Mouse (Mus musculus): ENCODE data around the gene Actr8. TPM values are rescaled to one million over a fixed set of nuclear protein-coding genes. Genes with fewer than 3 reads are reported as not detected.
A peak's percentile ranks its signal among the peaks of the same experiment; 100 is the strongest.

Actr8 gene
- 10 to 100 TPM; 55.7 to 57.0 TPM for total RNA-seq (2021)
- 10.6 and 10.9 TPM in 2 replicates for polyA plus RNA-seq (2012; rRNA removed)
- long read RNA-seq, transcript Actr8-201 (13 exons, 2,119 nt), result major isoform, 47 of 59 reads
- long read RNA-seq, partial matches to known transcripts, result 3 of 59 reads
- long read RNA-seq, other reads (novel, unspliced or antisense), result 9 of 59 reads

DNA sequence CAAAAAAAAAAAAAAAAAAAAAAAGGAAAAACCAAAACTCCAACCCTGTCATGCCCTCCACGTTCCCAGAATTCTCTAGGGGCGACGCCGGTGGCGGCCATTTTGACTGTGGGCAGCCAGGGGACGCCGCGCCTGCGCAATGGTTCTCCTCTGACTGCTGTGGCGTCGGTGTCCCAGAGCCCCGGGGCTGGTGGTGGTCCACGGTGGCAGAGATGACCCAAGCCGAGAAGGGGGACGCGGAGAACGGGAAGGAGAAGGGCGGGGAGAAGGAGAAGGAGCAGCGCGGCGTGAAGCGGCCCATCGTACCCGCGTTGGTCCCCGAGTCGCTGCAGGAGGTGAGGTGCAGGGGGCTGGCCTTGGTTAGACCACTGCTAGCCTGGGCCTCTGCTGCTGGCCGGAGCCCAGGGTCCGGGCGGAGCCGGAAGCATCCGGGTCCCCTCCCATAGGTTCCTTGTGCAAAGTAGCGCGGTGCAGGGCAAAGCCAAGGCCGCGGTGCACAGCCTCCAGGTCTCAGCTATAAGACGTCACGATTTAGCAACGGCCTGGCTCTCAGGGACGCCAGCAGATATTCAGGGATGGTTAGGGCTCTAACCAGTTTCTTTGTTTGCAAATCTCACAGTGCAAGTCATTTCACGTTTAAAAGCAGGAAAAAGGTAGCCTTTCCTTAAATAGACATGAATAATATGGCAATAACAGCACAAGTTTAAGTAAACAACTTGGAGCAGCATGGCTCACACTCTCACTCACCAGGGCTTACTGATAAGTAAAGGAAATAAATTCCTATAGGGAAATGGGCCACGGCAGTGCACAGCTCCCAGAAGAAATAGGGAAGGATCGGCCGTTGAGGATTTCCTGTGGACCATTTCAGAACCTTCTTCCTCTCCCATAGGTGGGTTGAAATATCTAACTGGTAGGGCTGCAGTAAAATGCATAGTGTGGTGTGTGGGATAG lies at the start of gene Actr8:
TSS of gene Actr8 (plus strand) at position 84 of the 951 bp plus-strand sequence.
- peak; percentile 96 for DNase-seq

- peak; percentile 80 for DNase-seq
Measured at GRCm38 (mm10) chr14:29928966-29929365, 49.2 kb upstream of the Actr8 start.

DNA sequence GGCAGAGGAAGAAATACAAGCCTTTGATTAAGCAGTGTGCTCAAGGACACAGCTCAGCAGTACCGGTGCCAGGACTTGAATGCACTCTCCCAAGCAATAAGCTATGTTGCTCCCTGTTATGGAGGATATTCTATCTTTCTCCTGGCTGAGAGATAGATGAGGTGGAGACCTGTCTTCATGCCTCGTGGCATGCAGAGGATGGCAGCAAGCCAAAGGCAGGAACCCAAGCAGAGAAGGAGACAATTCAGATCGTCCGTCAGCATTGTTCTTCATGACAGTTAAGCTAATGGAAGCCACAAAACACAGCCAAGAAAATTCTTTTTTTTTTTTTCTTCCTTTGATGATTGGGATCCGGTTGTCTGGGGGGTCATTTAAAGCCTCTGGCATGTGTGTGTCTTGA lies 42.6 kb upstream of the Actr8 start:
- DNase-seq, result peak; percentile 18

DNA sequence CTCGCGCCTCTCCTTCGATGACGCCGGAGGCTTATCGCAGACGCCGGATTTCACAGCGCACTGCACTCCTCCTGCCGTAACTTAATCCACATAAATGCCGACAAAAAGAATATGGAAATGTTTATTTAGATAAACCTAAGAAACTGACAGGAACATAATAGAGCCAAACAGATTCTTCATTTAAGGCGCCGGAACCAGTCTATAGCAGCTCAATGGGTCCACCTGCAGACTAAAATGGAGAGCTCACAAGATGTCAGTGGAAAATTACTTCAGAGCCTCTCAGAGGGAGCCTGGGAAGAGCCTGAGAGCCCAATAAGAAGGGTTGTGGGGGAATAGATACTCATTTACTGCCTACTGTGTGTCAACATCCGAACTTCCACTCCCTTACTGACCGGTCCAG lies 40.7 kb upstream of the Actr8 start:
- DNase-seq, result no peak

DNA sequence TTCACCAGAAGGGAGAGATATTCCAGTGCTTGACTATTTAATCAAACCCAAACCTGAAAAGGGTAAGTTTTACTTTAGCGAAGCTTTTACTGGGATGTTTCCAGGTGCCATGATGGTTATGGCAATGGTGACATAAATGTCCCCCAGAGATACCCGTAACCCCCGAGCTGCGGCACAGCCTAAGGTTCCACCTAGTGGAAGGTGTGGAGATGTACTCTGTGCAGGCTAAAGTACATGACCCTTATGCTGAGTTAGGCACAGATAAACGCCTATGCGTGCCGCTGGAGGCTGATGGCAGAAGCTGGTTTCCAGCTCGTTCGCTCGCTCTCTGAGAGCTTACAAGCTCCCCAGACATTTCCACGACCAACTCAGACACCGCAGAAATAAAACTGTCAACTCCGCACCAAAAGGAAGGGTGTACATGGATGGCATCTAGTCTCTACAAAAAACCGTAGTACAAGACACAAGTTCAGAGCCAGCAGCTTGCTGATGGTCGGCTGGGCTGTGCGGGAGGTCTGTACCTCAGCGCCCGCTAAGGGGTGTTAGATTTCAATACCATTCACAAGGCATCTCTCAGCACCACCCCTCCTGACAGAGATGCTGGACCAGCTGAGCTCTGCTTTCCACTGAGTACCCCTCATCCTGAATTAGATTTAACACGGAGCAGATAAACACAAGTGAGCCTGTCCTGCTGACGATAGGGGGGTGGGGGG lies 38.4 kb upstream of the Actr8 start:
- DNase-seq, result no peak

DNA sequence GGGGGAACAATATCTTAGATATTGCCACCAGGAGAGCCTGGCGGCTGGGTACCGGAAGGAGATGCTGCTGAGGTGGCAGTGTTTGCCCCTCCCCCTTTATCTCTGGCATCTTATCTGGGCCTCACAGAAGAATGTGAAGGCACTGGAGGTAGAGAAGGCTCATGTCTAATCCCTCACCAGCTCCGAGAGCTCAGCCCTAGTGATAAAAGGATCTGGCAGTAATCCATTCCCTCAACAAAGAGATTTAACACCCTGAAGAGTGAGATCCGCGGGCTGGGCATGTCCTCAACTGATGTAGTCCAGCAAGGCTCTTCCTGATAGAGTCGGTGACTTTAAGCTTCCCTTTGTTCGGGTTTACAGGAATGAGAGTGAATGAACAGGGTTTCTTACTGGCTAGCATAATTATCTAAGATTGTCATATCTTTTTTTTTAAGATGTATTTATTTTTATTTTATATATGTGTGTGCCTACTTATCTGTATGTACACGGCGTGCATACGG lies 37.8 kb upstream of the Actr8 start:
- DNase-seq, result no peak

GRCm38 (mm10) chr14:29940877-29941276 lies 37.3 kb upstream of the Actr8 start:
- DNase-seq, result peak; percentile 48

DNA sequence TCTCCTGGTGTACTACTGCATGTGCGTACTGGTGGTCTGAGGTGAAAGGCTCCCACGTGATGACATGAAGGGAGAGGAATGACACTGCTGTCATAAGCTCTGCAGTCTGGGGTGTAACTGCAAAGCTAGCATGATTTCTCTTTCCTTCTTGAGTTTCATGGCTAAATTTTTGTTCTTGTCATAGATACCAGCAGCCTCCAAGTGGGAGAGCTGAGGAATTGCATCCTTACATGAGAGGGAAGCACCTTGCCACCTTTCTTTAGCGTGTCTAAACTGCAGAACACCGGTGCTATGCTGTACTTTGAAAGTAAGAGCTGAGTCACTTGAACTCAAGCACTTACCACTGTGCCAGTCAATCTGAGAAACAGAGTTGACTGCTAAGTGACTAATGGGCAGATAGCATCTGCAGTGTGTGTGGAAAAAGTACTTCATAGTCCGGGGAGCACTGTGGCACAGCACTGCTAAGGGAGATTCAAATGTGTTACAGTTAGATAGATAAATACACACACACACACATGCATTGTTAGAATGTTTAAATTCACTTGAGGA lies 31.3 kb upstream of the Actr8 start:
- no peak for DNase-seq

DNA sequence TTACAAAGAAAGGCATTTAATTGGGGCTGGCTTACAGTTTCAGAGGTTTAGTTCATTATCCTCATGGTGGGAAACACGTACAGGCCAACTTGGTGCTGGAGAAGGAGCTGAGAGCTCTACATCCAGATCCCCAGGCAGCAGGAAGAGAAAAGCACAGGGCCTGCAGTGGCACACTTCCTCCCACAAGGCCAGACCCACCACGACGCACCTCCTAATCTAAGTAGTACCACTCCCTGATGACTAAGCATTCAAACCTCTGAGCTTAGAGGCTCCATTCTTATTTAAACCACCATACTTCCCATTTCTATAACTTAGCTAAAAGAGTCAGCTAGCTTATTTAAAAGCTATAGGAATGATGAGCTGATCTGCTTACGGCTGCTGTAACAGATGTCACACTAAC lies 27.3 kb upstream of the Actr8 start:
- DNase-seq, result no peak

GRCm38 (mm10) chr14:29957393-29957792 lies 20.7 kb upstream of the Actr8 start:
- DNase-seq, result no peak

- DNase-seq, result no peak
Measured at GRCm38 (mm10) chr14:29967611-29968010, 10.5 kb upstream of the Actr8 start.

- peak; percentile 96 for DNase-seq
Measured at GRCm38 (mm10) chr14:29968075-29968821, 9.9 kb upstream of the Actr8 start, which contains the start of gene Selenok. Selenok (plus strand) TSS chr14:29968308.

- no peak for DNase-seq
Measured at GRCm38 (mm10) chr14:29971446-29971845, 6.7 kb upstream of the Actr8 start.

DNA sequence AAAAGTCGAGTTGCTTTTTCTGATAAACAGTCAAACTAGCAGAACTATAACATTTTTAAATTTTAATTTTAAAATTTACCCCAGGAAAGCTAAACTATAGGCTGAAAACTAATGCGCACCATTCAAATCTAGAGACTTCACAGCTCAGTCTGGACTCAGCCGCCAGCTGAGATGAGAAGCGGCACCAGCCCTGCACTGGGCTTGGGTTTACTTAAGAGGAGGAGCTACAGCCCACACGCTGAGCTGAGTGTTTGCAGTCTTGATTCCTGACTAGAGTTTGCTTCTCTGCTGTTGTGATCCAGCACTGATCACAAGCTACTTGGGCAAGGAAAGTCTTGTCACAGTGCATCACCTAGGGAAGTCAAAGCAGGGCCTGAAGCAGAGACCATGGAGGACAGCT lies 6.1 kb upstream of the Actr8 start:
- DNase-seq, result no peak

- no peak for DNase-seq
Measured at GRCm38 (mm10) chr14:29976927-29977326, 1.2 kb upstream of the Actr8 start.

DNA sequence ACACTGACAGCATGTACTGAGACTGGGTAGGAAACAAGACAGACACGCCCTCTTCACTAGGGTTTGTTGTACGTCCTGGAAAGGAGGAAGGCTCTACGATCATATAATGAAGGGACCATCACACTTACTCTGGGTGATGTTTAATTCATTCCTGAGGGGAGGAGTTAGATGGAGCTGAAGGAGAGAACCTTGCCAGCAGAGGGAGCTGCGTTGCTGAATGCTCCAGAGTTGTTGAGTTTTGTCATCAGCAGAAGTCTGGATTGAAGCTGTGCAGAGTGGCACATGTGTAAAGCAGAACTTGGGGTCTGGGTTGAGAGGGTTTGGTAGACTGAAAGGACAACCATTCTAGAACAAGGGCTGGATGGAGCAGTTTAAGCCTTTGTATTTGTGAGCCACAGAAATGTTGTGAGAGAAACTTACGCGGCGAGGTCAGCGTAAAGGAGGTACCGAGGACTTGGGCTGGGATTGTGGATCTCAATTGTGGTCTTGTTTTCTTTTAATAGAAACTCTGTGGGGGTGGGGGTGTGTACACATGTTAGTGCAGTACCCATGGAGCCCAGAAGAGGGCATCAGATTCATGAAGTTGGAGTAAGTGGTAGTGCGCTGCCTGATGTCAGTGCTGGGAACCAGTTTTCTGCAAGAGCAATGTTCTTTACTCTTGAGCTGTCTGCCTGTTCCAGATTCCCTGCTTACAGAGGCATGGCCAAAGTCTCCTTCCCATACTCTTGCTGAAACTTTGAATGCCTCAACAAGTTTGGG lies 2.5 kb downstream of the Actr8 start:
- no peak for DNase-seq

DNA sequence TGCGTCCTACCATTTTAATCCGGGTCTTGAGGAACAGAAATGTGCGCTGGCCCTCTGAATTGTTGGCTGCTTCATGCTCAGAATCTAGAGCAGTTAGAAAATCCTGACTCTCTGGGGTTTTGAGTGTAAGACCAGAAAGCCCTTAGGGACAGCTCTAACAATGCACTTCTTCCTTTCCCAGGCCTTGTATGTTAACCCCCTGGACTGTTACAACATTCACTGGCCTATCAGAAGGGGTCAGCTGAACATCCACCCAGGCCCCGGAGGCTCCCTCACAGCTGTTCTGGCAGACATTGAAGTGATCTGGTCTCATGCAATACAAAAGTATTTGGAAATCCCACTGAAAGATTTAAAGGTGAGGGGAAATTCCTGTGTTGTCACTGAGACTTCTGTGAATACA lies 8.0 kb downstream of the Actr8 start:
- no peak for DNase-seq

DNA sequence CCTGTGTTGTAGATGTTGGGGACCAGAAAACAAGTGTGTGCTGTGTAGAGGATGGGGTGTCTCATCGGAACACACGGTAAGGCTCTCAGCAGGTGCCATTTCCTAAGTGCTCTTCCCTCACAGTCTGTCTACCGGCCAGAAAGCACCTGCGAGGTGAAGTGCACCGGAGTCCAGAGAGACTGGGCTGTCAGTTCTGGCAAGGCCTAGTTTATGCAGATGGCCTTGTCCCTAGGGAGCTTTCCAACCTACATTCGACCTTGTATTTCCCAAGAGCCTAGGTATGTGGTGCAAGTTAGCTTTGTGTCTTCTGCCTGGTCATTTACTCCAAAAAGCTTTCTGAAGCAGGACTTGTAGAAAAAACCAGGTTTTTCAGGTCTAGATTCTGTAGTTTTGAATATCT lies 9.1 kb downstream of the Actr8 start:
- no peak for DNase-seq

GRCm38 (mm10) chr14:29987739-29988138 lies 9.6 kb downstream of the Actr8 start:
- DNase-seq, result no peak

GRCm38 (mm10) chr14:29988337-29988736 lies 10.2 kb downstream of the Actr8 start:
- DNase-seq, result no peak

- no peak for DNase-seq
Measured at GRCm38 (mm10) chr14:29994976-29995375, 16.8 kb downstream of the Actr8 start.

Measured in adrenal gland, adult 2 months (tissue).